In genomic region chr9:21781657-21782468, GRCm38 (mm10) we compare ENCODE assay signal across 12 mouse cellular contexts. TPM values are rescaled to one million over a fixed set of nuclear protein-coding genes. Genes with fewer than 3 reads are reported as not detected.
DNase-seq lines count a peak whose midpoint lies in the region; ATAC-seq and TF ChIP-seq lines count a peak whose summit lies in the region.
"Had no signal": no experiment of that assay in that cellular context is flagged by ENCODE, and none has a peak within 500 bp of the region (broad histone marks: within the 10 kb centered on the region; RNA-seq: fewer than 3 reads in every experiment).

No protein-coding gene starts in this region.

- 63% methylated on average over 15 of the region's 15 CpGs for WGBS in lung, embryonic 15.5 days
- WGBS in heart, postnatal 0 days: 36% methylated on average over 15 of the region's 15 CpGs
- 82% methylated on average over 15 of the region's 15 CpGs for WGBS in forebrain, embryonic 14.5 days

- no peak overlapping the region for H3K4me3 ChIP-seq in lung, embryonic 15.5 days
- H3K4me3 ChIP-seq in gastrocnemius, adult 2 months: no peak overlapping the region
- H3K4me3 ChIP-seq in heart, postnatal 0 days (ENCODE audit: low read depth, low read length): no peak overlapping the region
- no peak overlapping the region for H3K4me3 ChIP-seq in forebrain, embryonic 14.5 days (ENCODE audit: low read depth, low read length)

- no peaks in the 10 kb centered on the region for H3K9me3 ChIP-seq in lung, embryonic 15.5 days
- H3K9me3 ChIP-seq in heart, postnatal 0 days (replicated peaks; ENCODE audit: control insufficient read depth, low read length): no peaks in the 10 kb centered on the region
- no peaks in the 10 kb centered on the region for H3K9me3 ChIP-seq in forebrain, embryonic 14.5 days (replicated peaks; ENCODE audit: control insufficient read depth, low read length)

- no peak overlapping the region for H3K4me2 ChIP-seq in lung, embryonic 15.5 days
- H3K4me2 ChIP-seq in heart, postnatal 0 days (ENCODE audit: low read depth, low read length): no peak overlapping the region
- H3K4me2 ChIP-seq in forebrain, embryonic 14.5 days (ENCODE audit: low read length): no peak overlapping the region

- no peak for DNase-seq in lung, postnatal 10 days
- DNase-seq in gastrocnemius, adult 2 months: peak; percentile 88
- peak; percentile 84 for DNase-seq in heart, postnatal 0 days (ENCODE audit: low spot score)
- no peak for DNase-seq in forebrain, embryonic 14.5 days (ENCODE audit: low spot score)
- DNase-seq in left cerebral cortex, adult 9 months (ENCODE audit: low spot score in 2 of 2): no peak
- DNase-seq: kidney, postnatal 36 days; liver; midbrain, embryonic 14.5 days had no signal

- H3K27ac ChIP-seq in lung, embryonic 15.5 days: peak overlapping the region; percentile 19; the same call in 1 of the 2 replicates
- H3K27ac ChIP-seq in gastrocnemius, adult 2 months: peak overlapping the region; percentile 76
- H3K27ac ChIP-seq in heart, postnatal 0 days (ENCODE audit: low read depth): peak overlapping the region; percentile 84
- H3K27ac ChIP-seq in forebrain, embryonic 14.5 days (ENCODE audit: low read depth, low read length): no peak overlapping the region

- H3K9ac ChIP-seq in lung, embryonic 15.5 days: no peak overlapping the region
- H3K9ac ChIP-seq in heart, postnatal 0 days (replicated peaks; ENCODE audit: low read depth, low read length): no peak overlapping the region
- H3K9ac ChIP-seq in forebrain, embryonic 14.5 days (ENCODE audit: low read length): no peak overlapping the region

- no peak for TF ChIP-seq CTCF in gastrocnemius, adult 2 months (IDR thresholded peaks at IDR 0.05)
- no peak for TF ChIP-seq CTCF in heart, postnatal 0 days (IDR thresholded peaks at IDR 0.05; ENCODE audit: low read depth)

- H3K4me1 ChIP-seq in lung, embryonic 15.5 days: peaks cover 19% of the 10 kb centered on the region
- peaks cover 3% of the 10 kb centered on the region; the same call in 1 of the 2 replicates for H3K4me1 ChIP-seq in heart, postnatal 0 days (ENCODE audit: control insufficient read depth, insufficient read depth)
- H3K4me1 ChIP-seq in forebrain, embryonic 14.5 days (ENCODE audit: control insufficient read depth, insufficient read depth, low read length): no peaks in the 10 kb centered on the region

- ATAC-seq in lung, embryonic 15.5 days (ENCODE audit: borderline replicate concordance, extremely low read depth, low FRiP score, low TSS enrichment): no peak
- peak; percentile 91 for ATAC-seq in heart, postnatal 0 days (ENCODE audit: insufficient read depth, low read depth)
- no peak for ATAC-seq in forebrain, embryonic 14.5 days
- no peak for ATAC-seq in megakaryocyte, adult 5-6 weeks (ENCODE audit: poor library complexity, severe bottlenecking)
- ATAC-seq: Patski had no signal

- peaks cover 77% of the 10 kb centered on the region for H3K36me3 ChIP-seq in lung, embryonic 15.5 days
- H3K36me3 ChIP-seq in heart, postnatal 0 days (replicated peaks; ENCODE audit: control insufficient read depth, insufficient read depth, low read length): peaks cover 59% of the 10 kb centered on the region
- 0 out of 2 replicates have a peak, but pooled peaks cover 7% of the 10 kb centered on the region for H3K36me3 ChIP-seq in forebrain, embryonic 14.5 days (ENCODE audit: control insufficient read depth, insufficient read depth, low read length)

- no peaks in the 10 kb centered on the region for H3K27me3 ChIP-seq in lung, embryonic 15.5 days
- no peaks in the 10 kb centered on the region for H3K27me3 ChIP-seq in heart, postnatal 0 days (ENCODE audit: control insufficient read depth, insufficient read depth, low read length)
- H3K27me3 ChIP-seq in forebrain, embryonic 14.5 days (replicated peaks; ENCODE audit: control insufficient read depth, insufficient read depth, low read length): no peaks in the 10 kb centered on the region
- H3K27me3 ChIP-seq: Patski had no signal

- peak; percentile 66; the same call in 1 of the 2 replicates for TF ChIP-seq EP300 in heart, postnatal 0 days (IDR thresholded peaks at IDR 0.05; ENCODE audit: low read depth)

- intact Hi-C loops in gastrocnemius, adult 2 months (cut with DNase I): no loop called here

RNA-seq across cellular contexts. Expression of gene Kank2, which starts 16.7 kb away (rescaled TPM):
- 27.7 and 30.0 TPM in 2 replicates for polyA plus RNA-seq in lung, embryonic 15.5 days (2015; fragmentation: Nextera tagmentation; extraction: Ambion mirVana)
- total RNA-seq in gastrocnemius, adult 2 months (2021): 10 to 100 TPM; 11.5 to 16.6 TPM
- 78.5 and 92.4 TPM in 2 replicates for total RNA-seq in heart, postnatal 0 days (2014; rRNA removed; ENCODE audit: low replicate concordance)
- 10.3 and 10.9 TPM in 2 replicates for polyA plus RNA-seq in heart, postnatal 0 days (2015; fragmentation: Nextera tagmentation; extraction: Ambion mirVana)
- 0.99 and 1.3 TPM in 2 replicates for polyA plus RNA-seq in forebrain, embryonic 14.5 days (2014; fragmentation: Nextera tagmentation; extraction: Ambion mirVana)
- 0.73 and 1.2 TPM in 2 replicates for total RNA-seq in megakaryocyte, adult 5-6 weeks (2015)
- total RNA-seq in megakaryocyte, adult 5-6 weeks (2017): 0.49 and 1.1 TPM in 2 replicates

RNA-seq across cellular contexts. Expression of gene Spc24, which starts 21.8 kb away (rescaled TPM):
- polyA plus RNA-seq in lung, embryonic 15.5 days (2015; fragmentation: Nextera tagmentation; extraction: Ambion mirVana): 154 TPM in 2 replicates
- total RNA-seq in gastrocnemius, adult 2 months (2021): under 1 TPM; 0.50 to 0.89 TPM
- total RNA-seq in heart, postnatal 0 days (2014; rRNA removed; ENCODE audit: low replicate concordance): 22.3 and 76.0 TPM in 2 replicates
- polyA plus RNA-seq in heart, postnatal 0 days (2015; fragmentation: Nextera tagmentation; extraction: Ambion mirVana): 35.2 and 40.3 TPM in 2 replicates
- polyA plus RNA-seq in forebrain, embryonic 14.5 days (2014; fragmentation: Nextera tagmentation; extraction: Ambion mirVana): 53.7 and 64.3 TPM in 2 replicates
- 49.8 and 57.8 TPM in 2 replicates for total RNA-seq in megakaryocyte, adult 5-6 weeks (2015)
- 127 and 156 TPM in 2 replicates for total RNA-seq in megakaryocyte, adult 5-6 weeks (2017)

RNA-seq across cellular contexts. Expression of gene Angptl8, which starts 53.4 kb away (rescaled TPM):
- polyA plus RNA-seq in lung, embryonic 15.5 days (2015; fragmentation: Nextera tagmentation; extraction: Ambion mirVana): 2.1 and 2.3 TPM in 2 replicates
- total RNA-seq in gastrocnemius, adult 2 months (2021): not detected
- total RNA-seq in heart, postnatal 0 days (2014; rRNA removed; ENCODE audit: low replicate concordance): not detected in 2 replicates
- 0.55 and 0.69 TPM in 2 replicates for polyA plus RNA-seq in heart, postnatal 0 days (2015; fragmentation: Nextera tagmentation; extraction: Ambion mirVana)
- 0.26 TPM in 1 of 2 replicates, not detected in the other for polyA plus RNA-seq in forebrain, embryonic 14.5 days (2014; fragmentation: Nextera tagmentation; extraction: Ambion mirVana)
- 1.6 and 2.0 TPM in 2 replicates for total RNA-seq in megakaryocyte, adult 5-6 weeks (2015)
- total RNA-seq in megakaryocyte, adult 5-6 weeks (2017): 3.3 TPM in 1 of 2 replicates, not detected in the other
- polyA plus RNA-seq: embryonic facial prominence, embryonic 11.5 days had no signal

RNA-seq across cellular contexts. Expression of gene Ldlr, which starts 58.6 kb away (rescaled TPM):
- polyA plus RNA-seq in lung, embryonic 15.5 days (2015; fragmentation: Nextera tagmentation; extraction: Ambion mirVana): 38.9 and 39.5 TPM in 2 replicates
- 1 to 10 TPM; 2.9 to 3.3 TPM for total RNA-seq in gastrocnemius, adult 2 months (2021)
- 36.8 and 42.9 TPM in 2 replicates for total RNA-seq in heart, postnatal 0 days (2014; rRNA removed; ENCODE audit: low replicate concordance)
- 8.0 and 10.9 TPM in 2 replicates for polyA plus RNA-seq in heart, postnatal 0 days (2015; fragmentation: Nextera tagmentation; extraction: Ambion mirVana)
- polyA plus RNA-seq in forebrain, embryonic 14.5 days (2014; fragmentation: Nextera tagmentation; extraction: Ambion mirVana): 5.2 and 6.8 TPM in 2 replicates
- 23.8 and 25.6 TPM in 2 replicates for total RNA-seq in megakaryocyte, adult 5-6 weeks (2015)
- total RNA-seq in megakaryocyte, adult 5-6 weeks (2017): 50.1 and 51.5 TPM in 2 replicates

Comparison
In these comparisons a context has a peak if more than half of its experiments do, and no peak if none do; other contexts are left out.
1. DNase-seq: peak in gastrocnemius, adult 2 months (single experiment) and heart, postnatal 0 days (single experiment); none in lung, postnatal 10 days (single experiment), forebrain, embryonic 14.5 days (single experiment) and left cerebral cortex, adult 9 months (0 of 2).
2. RNA of gene Kank2, which starts 16.7 kb away (total RNA-seq): 78.5 to 92.4 TPM in heart, postnatal 0 days and 11.5 to 16.6 TPM in gastrocnemius, adult 2 months; 0.49 to 1.2 TPM in megakaryocyte, adult 5-6 weeks; every median in the first group is over 4 times any median in the second.
3. RNA of gene Spc24, which starts 21.8 kb away (total RNA-seq): 49.8 to 156 TPM in megakaryocyte, adult 5-6 weeks and 22.3 to 76.0 TPM in heart, postnatal 0 days; 0.50 to 0.89 TPM in gastrocnemius, adult 2 months; every median in the first group is over 10 times any median in the second.